Mouse (Mus musculus): Measurements from ENCODE around the gene Gm732. TPM values are rescaled to one million over a fixed set of nuclear protein-coding genes. Genes with fewer than 3 reads are reported as not detected.

Gene Gm732
- not detected in 2 replicates for total RNA-seq (2021)
- long read RNA-seq, experiment 1 = 0 reads
- long read RNA-seq, experiment 2 = 0 reads

- DNase-seq = no peak
Measured at GRCm38 (mm10) chrX:107948365-107948764, at the start of gene Gm732. Gene Gm732 (minus strand): TSS chrX:107948465.

Other genes with a start within 250 kb of the Gm732 start
- not detected in 2 replicates for gene Tent5d, start 155.9 kb downstream of the Gm732 start, total RNA-seq (2021)
- 10.0 and 10.4 TPM in 2 replicates for gene 2610002M06Rik, start 132.1 kb downstream of the Gm732 start, total RNA-seq (2021)

Data from adrenal gland, postnatal 14 days (tissue).